Mouse (Mus musculus) right cerebral cortex, adult 18-20 months (tissue): ENCODE data around the gene Ank2.

Experiments
- DNase-seq: peaks from one replicate; pipeline ENCODE4 v3.0.0; 2022; ENCODE audit warnings: mixed read lengths

Ank2 gene

DNA sequence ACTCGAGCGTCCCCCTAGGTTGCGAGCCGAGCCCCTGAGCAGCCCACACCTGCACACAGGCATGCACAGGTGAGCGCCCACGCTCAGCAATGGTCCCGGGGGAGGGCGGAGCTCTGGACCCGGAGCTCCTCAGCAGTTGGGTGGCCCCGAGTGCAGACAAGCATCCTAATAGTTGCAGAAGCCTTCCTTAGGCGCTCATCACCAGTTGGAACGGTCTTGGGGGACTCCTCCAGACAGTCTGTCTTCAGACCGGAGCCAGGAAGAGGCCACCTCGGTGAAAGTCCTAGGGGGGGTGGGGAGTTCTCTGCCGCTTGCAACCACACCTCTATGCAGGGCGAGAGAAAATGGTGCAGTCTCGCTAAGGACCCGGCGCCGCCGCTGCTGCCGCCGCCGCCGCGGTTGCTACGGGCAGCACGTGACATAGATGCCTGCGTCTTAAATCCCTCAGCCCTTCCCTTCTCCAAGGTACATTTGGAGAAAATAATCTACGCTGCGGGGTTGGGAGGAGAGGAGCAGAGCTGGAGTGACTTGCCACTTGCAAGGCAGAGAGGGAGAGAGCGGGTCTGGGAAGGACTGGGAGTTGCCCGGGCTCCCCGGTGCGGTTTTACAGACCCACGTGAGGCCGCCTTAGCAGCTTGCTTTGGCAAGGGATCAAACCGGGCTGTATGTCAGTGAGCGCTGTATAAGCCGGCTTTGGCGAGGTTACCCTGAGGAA is 337.0 kb downstream of the Ank2 start:
- peak; percentile 87 for DNase-seq

DNA sequence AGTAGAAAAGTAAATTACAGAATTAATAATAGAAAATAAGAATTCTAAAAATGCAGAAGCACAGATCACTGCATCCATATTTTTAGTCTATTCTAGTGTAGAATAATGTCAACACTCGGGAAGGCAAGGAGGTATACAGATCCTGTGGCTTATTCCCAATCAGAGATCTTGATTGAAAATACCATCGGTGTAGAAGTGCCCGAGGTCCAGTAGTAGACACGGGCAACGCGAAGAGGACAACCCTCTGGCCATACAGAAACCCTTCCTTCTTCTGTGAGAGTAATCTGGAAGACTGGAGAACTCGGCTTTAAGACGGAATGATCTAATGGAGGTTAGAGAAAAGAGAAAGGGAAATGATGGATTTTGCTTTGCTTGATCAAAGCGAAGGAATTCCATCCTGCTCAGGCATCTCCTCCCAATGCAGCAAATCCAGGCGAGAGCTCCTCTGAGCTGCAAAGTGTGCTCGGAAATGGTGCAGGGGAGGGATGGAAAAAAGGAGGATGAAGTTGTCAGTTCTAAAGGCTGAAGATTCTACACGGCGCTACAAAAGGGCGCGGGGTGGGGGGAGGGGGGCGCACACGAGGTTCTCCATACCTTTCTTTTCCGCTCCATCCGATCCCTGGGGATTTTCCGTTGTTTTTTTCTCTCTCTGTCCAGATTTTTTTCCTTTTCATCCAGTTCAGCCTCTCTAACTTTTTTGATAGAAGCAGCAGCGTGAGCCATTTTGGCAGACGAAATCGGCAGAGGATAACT is 337.9 kb downstream of the Ank2 start:
- peak; percentile 26 for DNase-seq

DNA sequence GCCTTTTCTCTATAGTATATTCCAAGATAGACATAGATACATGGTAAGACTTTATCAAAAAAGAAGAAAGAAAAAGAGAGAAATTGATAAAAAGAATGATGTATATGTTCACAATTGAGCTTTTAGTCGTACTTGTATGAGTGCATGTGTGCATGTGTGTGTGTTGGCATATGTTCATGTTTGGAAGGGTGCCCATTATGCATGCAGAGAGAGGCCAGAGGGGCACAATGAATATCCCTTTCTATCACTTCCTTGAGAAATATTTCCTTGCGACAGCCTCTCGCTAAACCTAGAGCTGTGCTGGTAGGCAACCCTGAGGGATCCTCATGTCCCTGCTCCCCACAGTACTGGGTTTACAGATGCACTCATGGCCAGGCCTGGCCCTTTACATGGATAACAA is 341.4 kb downstream of the Ank2 start:
- no peak for DNase-seq

DNA sequence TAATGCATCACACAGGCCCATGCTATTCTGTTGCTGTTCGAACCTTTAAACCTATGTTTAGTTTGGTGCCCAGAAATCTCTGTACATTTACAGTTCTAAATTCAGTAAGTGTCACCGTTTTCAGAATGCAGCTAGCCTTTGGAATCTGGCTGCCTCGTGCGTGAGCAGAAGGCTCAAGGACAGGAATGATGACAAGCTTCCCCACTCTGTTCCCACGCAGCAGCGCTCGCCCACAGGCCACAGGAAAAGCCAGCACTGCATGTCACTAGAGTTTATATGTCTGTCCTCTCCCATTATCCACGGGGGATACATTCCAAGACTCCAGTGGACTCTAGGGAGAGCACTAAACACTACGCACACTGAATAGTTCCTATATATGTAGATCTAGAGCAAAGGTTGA is 343.1 kb downstream of the Ank2 start:
- peak; percentile 83 for DNase-seq

DNA sequence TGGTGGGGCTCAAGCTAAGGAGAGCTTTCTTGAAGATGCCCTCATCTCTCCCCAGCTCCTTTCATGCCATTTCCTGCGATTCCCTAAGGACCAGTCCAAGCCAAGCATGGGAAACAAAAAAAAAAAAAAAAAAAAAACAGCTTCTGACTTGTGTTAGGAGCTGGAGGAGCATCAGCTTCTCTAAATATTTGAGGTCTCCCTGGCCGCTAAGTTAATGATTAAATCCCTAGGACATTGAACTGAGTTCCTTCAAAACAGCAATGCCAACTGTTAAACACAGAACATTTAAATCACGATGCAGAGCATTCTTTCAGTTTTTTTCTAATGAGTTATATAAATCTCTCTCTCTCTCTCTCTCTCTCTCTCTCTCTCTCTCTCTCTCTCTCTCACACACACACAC is 345.3 kb downstream of the Ank2 start:
- no peak for DNase-seq

DNA sequence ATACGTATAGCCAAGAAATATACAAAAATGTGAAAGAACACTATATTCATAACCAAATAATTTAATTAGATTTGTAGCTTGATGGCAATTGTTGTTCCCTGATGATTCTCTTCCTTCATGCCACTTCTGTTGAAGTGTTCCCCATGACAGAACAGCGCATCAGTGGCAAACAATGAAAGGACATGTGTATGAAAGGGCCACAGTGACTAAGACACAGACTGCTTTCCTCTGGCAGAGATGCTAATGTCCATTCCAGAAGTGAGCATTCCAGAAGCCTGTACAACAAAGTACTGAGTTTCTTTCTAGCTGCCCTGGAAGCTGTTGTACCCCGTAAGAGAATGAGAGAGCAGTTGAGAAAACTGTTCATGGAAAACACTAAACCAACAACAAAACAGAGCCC is 345.7 kb downstream of the Ank2 start:
- no peak for DNase-seq

DNA sequence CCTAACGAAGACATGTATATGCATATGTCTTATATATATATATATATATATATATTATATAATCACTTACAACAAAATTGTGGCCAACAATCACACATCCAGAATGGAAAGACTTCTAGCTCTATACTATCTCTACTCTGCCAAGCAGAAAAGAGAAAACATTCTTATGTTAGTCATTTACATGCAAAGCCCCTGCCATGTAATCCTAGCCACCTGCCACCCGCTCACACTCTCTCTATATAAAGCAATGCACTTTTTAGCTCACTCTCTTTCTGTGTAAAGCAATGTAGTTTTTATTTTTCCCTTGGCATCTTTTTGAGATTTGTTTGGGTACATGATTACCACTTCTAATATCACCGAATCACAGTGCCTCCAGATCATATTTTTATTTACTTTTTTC is 350.5 kb downstream of the Ank2 start:
- DNase-seq, result no peak

DNA sequence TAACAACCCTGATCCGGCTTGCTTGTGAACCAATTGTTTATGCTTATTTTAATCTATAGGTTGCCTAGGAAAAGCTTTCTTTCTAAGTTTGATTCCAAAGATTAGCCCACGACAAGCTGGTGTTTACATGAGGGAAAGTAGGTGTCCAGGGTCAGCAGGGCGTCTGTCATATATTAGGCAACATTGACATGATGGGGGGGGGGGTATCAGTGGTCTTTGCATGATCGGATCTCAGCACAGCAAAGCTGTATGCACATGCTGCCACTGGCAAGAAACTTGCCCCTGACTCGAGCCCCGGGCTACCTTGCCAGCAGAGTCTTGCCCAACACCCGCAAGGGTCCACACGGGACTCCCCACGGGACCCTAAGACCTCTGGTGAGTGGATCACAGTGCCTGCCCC is 358.6 kb downstream of the Ank2 start:
- DNase-seq, result no peak

DNA sequence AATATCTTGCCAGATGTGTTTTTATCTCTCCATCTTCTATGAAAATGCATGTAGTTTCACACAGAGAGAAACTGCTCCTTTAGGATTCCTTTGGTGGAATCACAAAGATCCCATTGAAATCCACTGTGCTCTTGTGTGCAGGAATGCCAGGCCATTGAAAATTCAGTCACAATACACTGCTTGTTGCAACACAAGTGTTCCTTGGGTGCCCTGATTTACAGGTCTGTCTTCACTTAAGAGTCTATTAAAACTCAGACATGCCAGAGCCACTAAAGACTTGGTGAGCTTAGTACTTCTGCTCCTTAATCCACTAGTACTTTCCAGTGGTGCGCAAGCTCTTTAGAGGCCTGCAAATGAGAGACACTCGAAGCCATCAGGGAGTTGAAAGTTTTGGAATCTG is 359.5 kb downstream of the Ank2 start:
- DNase-seq, result no peak

DNA sequence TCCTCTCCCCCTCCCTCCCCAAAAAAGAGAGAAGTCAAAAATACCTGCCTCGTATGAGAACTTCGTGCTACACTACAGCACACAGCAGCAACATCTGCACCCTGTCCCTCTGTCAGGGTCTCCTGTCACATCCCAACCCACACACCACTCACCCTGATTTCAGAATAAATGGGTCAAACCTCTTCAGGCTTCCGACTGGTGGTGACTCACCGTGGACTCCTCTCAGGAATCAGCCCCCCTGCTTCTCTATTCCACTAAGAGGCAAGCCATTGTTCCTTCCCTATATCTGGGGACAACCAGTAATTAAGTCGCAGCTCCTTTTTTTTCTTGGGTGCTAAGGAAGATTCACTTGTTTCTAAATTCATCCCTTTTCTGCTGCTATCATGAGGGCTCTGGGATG is 361.6 kb downstream of the Ank2 start:
- no peak for DNase-seq

DNA sequence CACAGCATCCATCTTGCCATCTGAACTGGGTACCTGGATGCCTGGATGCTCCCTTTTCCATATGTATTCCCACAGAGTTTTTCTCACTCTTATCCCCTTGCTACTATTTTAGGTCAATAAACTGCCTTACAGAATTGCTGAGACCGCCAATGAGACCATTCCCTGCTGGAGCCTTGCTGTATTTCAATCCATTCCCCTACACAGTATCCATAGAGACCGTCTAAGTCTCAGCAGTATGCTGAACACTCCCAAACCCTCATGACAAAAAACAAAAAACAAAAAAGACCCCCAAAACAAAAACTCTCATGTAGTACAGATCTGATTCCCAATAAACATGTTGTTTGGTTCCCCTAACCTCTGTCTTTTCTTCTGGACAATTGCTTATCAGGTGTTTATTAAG is 365.1 kb downstream of the Ank2 start:
- DNase-seq, result no peak

DNA sequence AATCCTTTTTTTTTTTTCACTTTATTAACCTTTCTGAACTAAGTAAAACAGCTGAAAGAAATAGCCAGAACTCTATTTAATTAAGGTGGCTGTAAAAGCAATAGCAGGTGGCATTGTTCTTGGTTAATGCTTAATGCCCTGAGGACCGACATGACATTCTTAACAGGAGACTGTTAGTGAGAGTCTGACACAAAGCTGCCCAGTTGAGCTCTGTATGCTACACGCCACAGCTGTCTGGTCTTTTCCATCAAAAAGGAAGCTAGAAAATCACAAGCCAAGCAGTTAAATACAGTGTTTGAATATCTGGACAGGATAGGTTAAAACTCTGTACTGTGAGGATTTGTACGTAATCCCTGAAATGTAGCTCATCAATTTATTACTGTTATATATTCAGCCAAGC is 368.1 kb downstream of the Ank2 start:
- no peak for DNase-seq

DNA sequence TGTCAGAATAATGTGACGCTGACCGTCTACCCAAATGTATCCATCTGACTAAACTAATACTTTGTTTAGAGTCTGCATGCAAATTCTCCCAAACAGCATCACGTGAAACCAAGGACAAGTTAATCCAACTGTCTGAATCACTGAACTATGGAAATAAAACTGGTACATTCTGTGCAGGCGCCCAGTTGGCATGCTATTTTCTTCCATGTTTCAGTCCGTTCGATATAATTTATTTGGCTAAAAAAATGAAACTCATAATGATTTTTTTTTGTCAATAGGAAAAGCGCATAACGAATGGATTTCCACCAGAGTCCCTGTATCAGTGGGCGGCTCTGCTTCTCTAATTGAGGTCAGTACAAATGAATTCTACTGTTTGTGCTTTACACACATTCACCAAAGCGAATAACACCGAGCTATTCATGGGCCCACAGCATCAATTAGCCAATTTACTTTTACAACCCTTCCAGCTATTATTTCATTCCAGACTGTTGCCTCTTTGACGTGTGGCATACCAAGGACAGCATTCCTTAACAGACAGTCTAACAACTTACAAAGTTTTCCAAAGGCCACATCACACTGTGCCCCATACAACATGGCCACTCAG is 368.9 kb downstream of the Ank2 start:
- DNase-seq, result no peak

DNA sequence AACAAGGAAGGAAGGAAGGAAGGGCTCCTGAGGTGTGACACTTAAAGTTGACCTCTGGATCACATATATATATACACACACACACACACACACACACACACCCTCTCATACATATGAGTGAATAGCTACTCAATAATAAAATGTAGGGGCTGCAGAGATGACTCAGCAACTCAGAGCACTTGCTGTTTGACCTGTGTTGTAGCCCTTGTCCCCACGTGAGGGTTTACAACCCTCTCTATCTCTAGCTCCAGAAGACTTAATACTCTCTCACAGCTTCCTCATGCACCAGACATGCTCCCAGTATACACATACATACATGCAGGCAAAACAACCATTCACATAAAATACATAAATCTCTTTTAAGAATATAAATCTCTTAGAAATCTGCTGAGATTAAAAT is 369.4 kb downstream of the Ank2 start:
- no peak for DNase-seq

DNA sequence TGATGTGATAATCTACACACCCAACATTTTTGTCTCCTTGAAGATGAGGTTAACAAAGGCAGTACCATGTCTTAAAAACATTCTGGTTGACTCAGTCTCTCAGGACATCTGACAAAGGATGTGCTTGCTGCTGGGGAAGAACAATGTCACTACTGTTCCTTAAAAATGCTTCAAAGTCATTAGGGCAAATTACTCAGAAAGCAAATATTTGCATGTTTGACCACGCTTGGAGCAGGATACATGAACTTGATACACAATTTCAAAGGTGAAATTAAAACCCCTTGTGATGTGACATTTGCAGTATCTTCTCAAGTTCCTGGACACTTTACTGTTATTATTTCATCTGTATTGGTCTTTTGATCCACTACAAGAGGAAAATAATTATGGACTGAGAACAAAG is 371.5 kb downstream of the Ank2 start:
- DNase-seq, result no peak

DNA sequence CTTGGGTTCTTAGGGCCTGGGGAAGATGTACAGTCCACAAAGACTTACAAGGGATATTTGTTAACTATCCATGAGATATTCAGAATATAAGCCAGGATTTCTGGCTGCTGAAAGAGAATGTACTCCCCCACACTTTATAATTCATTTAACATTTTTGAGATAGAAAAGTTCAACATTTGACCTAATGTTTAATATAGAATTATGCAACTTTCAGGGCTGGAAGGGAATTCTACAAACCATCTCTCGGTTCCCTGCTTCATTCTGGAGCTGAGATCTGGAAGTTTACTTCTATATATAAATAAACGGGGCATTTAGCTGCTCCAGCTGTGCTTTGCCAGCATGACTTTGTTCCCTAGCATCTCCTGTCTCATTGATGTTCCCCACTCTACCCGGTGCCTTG is 372.9 kb downstream of the Ank2 start:
- no peak for DNase-seq

DNA sequence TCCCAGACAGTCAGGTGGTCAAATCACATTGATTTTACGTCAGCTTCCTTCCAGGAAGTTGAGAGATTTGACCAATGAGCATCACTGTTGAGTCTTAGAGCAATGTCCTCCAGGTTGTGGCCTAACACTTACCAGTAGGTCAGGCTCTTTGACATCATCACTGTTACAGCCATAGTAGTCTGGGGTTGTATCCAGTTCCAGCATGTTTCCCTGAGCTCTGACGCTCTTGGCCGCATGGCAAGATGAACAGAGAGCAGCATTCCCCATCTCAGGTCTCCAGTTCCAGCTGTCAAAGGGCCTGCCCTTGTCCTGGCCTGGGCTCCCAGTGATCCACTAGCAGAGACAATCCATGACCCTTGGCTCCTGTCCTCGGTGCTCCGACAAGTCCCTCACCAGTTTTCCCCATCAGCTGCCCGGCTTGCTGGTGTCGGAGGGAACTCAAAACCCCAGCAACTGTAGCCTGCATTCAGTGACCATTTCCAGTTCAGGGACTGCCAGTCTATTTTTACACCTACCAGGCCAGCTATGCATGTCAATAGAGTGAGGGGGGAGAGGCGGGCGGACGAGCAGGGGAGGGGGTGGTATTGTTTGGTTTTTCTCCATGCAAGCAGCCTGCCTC is 374.7 kb downstream of the Ank2 start:
- DNase-seq, result no peak

DNA sequence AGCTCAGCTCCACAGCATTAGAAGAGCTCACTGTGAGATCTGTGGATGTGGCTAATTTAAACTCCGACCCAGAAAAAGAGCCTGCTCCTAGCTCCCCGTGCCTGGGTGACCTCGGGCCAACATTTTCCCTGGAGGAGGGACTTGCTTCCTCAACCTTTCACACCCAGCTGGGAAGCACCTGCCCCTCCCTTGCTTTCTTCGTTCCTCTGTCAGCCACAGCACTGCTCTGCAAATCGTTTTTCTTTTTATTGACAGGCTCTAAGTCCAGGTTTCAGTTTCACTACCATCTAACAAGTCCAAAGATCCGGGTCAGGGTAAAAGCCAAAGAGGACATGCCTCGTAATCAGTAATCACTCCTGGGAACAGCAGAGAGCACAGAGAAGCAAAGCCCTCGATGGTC is 375.8 kb downstream of the Ank2 start:
- DNase-seq, result no peak

DNA sequence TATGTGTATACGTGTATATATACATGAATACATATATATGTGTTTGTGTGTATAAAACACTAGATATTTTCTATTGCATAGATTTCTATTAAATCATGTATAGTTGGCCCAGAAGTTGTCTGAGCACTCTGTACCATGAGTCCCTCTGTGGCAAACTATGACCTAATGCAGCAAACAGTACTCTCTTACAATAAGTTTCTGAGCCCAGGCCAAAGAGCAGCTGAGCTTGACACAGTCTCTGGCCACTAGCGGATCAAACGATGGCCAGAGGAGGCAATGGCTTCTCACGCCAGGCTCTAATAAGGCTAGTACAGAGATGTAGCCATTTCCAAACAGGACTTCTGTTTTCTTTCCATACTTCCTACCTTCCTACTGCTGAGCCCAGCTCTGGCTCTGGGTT is 380.4 kb downstream of the Ank2 start:
- no peak for DNase-seq

DNA sequence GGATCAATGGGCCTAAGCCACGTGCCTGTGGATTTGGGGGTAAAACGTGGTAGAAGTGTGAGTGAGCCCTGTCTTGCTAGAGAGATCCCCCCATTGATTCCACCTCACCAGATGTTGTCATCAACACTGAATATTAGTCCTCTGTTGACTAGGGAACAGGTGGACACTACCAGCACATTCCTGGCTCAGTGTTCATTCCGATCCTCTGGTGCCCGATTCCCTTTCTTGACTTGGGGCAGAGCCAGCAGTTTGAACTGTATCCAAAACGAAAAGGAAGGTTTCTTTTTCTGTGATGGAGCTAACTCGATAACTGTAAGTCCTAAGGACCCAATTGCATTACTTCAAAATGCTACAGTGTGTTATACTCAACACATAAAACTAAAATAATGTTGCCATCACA is 382.9 kb downstream of the Ank2 start:
- DNase-seq, result no peak

DNA sequence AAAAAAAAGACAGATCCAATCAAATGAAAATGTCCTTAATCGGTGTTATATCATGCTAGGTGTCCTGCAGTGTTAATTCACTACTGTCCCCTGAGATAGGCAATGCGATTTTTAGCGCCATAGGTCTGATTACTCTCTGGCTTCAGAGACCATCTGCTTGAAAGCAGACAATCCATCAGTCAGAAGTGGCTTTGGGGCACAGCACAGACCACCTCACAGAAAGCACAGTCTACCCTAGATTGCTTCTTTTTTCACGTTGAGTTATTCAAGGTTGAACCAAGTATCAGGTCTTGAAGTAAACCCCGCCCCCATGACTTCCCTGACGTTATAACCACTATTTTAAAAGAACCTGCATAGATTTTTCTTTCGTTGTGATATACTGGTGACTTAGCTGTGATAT is 385.9 kb downstream of the Ank2 start:
- DNase-seq, result no peak

DNA sequence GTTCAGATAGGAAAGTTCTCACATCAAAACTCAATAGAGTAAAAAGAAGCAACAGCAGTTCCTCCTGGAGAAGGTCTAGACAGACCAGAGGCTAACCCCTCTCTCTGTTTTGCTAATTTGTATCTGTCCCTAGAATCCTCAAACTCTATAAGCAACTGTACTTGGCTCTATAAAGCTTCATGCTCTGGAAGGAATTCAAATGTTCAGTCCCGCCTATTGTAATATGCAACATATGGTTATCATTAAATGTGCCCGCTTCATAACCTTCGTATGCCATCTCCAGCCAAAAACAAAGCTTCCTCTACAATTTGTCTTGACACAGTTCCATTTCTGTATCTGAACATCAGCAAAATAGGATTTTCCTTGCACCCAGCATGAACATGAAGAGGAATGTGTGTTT is 389.7 kb downstream of the Ank2 start:
- DNase-seq, result no peak

DNA sequence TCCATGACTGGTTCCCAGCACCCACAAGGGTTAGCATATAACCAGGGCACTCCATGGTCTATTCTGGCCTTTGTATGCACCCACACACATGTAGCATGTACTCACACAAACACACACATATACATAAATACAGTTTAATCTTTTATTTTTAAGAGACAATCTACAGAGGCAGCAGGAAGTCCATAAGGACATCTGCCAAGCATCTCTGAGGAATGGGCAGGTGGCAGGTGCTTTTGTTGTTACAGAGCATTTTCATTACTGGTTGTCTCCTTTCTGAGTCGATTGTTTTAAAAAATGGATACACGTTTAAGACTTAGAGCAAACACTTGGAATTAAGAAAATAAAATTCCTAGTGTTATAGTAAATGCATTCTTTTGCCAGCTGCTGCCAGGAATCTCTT is 390.7 kb downstream of the Ank2 start:
- DNase-seq, result no peak

DNA sequence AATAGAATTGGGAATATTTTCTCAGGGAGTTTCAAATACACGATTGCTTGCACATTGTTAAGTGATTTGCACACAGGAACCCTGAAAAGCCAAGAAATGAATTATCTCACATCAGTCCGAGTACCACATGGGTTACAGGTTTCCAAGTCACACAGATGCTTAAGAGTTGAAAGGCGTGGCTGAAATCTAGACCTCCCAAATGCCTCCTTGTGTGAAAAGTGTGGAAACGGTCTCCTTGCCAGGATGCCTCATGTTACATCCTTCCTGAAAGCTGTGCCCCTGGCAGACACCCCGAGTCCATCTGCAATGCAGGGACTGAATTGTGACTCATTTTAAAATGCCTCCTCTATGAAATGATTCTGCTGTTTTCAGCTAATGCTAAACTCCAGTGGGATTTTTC is 391.9 kb downstream of the Ank2 start:
- peak; percentile 42 for DNase-seq
